In genomic region chr12:20947051-20947997, GRCm38 (mm10) we compare ENCODE assay signal across 7 mouse cellular contexts. TPM values are rescaled to one million over a fixed set of nuclear protein-coding genes. Genes with fewer than 3 reads are reported as not detected.
DNase-seq lines count a peak whose midpoint lies in the region; TF ChIP-seq lines count a peak whose summit lies in the region.
"Not testable (repeated sequence)": the region's sequence is repeated elsewhere in the genome, so short reads cannot be mapped to it uniquely, and the experiment has no call there.
"Had no signal": no experiment of that assay in that cellular context is flagged by ENCODE, and none has a peak within 500 bp of the region (broad histone marks: within the 10 kb centered on the region; RNA-seq: fewer than 3 reads in every experiment).

No protein-coding gene starts in this region.

- H3K36me3 ChIP-seq in ES-Bruce4 (ENCODE audit: control insufficient read depth, insufficient read depth, low read length, poor library complexity, severe bottlenecking); ES-E14 (ENCODE audit: control insufficient read depth, insufficient read depth, low read length, poor library complexity, severe bottlenecking): not testable (repeated sequence)

- not testable (repeated sequence) for H3K4me1 ChIP-seq in ES-Bruce4 (ENCODE audit: control insufficient read depth, insufficient read depth, low read length); ES-E14 (ENCODE audit: control insufficient read depth in 2 of 2, insufficient read depth in 2 of 2, low read length in 2 of 2, poor library complexity in 1 of 2)

- H3K9me3 ChIP-seq in ES-Bruce4 (replicated peaks; ENCODE audit: control insufficient read depth, insufficient read depth, low read length, poor library complexity, severe bottlenecking); ES-E14 (ENCODE audit: control insufficient read depth, insufficient read depth, low read depth, low read length): not testable (repeated sequence)

- TF ChIP-seq CTCF in ES-Bruce4 (IDR thresholded peaks at IDR 0.05; ENCODE audit: low read depth, low read length), result not testable (repeated sequence)

- H3K4me3 ChIP-seq in ES-Bruce4 (ENCODE audit: low read depth, low read length); ES-E14 (ENCODE audit: insufficient read depth in 1 of 2, low read depth in 1 of 2, low read length in 2 of 2, poor library complexity in 1 of 2, severe bottlenecking in 1 of 2): not testable (repeated sequence)

- in situ Hi-C loops in ES-E14 (cut with MboI; ENCODE audit: low sequenced_read_pairs in 2 of 2, unreplicated experiment in 2 of 2), result not testable (repeated sequence)

- DNase-seq in ES-CJ7 (ENCODE audit: low read depth, low spot score) (peak; percentile 78), ES-E14 (ENCODE audit: low read depth, low spot score) (peak; percentile 24), R1 (ENCODE audit: low read depth, low spot score) (peak; percentile 94), ZHBTc4 (ENCODE audit: low read depth, low spot score) (peak; percentile 70)
- DNase-seq in heart, adult 11 months, result peak; percentile 68

- not testable (repeated sequence) for H3K27me3 ChIP-seq in ES-Bruce4 (ENCODE audit: control insufficient read depth, insufficient read depth, low read length, poor library complexity, severe bottlenecking)

- not testable (repeated sequence) for H3K9ac ChIP-seq in ES-Bruce4 (ENCODE audit: low read depth, poor library complexity, severe bottlenecking); ES-E14 (ENCODE audit: insufficient read depth, low read depth, low read length, poor library complexity, severe bottlenecking)

- H3K27ac ChIP-seq in ES-Bruce4 (ENCODE audit: insufficient read depth, low read length), result peak overlapping the region; percentile 96
- H3K27ac ChIP-seq in ES-E14 (ENCODE audit: insufficient read depth, low read depth, low read length, poor library complexity, severe bottlenecking), result peak overlapping the region; percentile 90

- TF ChIP-seq EP300 in ES-Bruce4 (IDR thresholded peaks at IDR 0.05; ENCODE audit: insufficient read depth, low read depth, low read length), result not testable (repeated sequence)

- not testable (repeated sequence) for TF ChIP-seq POLR2A in ES-Bruce4 (IDR thresholded peaks at IDR 0.05; ENCODE audit: insufficient read depth, low read length)

RNA-seq across cellular contexts. Expression of gene Asap2, which starts 42.9 kb away (rescaled TPM):
- polyA plus RNA-seq in ES-Bruce4 (2011; ENCODE audit: insufficient read depth, insufficient read length, low read depth, missing spikeins), result 13.5 and 13.9 TPM in 2 replicates
- total RNA-seq in ES-E14 (2012; rRNA removed), result 6.8 and 8.0 TPM in 2 replicates
- total RNA-seq: G1E had no signal
- polyA plus RNA-seq: G1E had no signal

Comparison
In these comparisons a context has a peak if more than half of its experiments do, and no peak if none do; other contexts are left out.
1. DNase-seq: peak in every context shown above with its lines; median percentile 94 in R1; 78 in ES-CJ7; 70 in ZHBTc4; 68 in heart, adult 11 months; 24 in ES-E14.